Mouse (Mus musculus) urinary bladder, postnatal 4 days (tissue): ENCODE results near the gene Hdgfl3.
A peak's percentile ranks its signal among the peaks of the same experiment; 100 is the strongest.

ENCODE experiments used
- DNase-seq, 2 experiments: peaks; one replicate each; pipeline ENCODE4 v3.0.0; 2021 to 2022; ENCODE audit warnings: low spot score in 2 of 2

The Hdgfl3 gene

GRCm38 (mm10) chr7:81899361-81899760, 34.9 kb downstream of the Hdgfl3 start:
- DNase-seq, result no peak

GRCm38 (mm10) chr7:81885128-81885527, 49.1 kb downstream of the Hdgfl3 start:
- DNase-seq, result no peak

GRCm38 (mm10) chr7:81881600-81881999, 52.7 kb downstream of the Hdgfl3 start:
- DNase-seq, result no peak

GRCm38 (mm10) chr7:81880797-81881196, 53.5 kb downstream of the Hdgfl3 start:
- no peak for DNase-seq

- no peak for DNase-seq
These were observed 54.0 kb downstream of the Hdgfl3 start for GRCm38 (mm10) chr7:81880286-81880685.

GRCm38 (mm10) chr7:81875372-81875771, 58.9 kb downstream of the Hdgfl3 start:
- DNase-seq, result no peak

GRCm38 (mm10) chr7:81874636-81875035, 59.6 kb downstream of the Hdgfl3 start:
- DNase-seq, result no peak

- DNase-seq, result no peak
These were observed 60.5 kb downstream of the Hdgfl3 start for GRCm38 (mm10) chr7:81873807-81874206.

- no peak for DNase-seq
These were observed 61.7 kb downstream of the Hdgfl3 start for GRCm38 (mm10) chr7:81872493-81873013.

GRCm38 (mm10) chr7:81868158-81868557, 66.1 kb downstream of the Hdgfl3 start:
- DNase-seq, result peak in 1 of 2 experiments; percentile 71

GRCm38 (mm10) chr7:81867231-81867930, 66.9 kb downstream of the Hdgfl3 start:
- no peak for DNase-seq

- no peak for DNase-seq
These were observed 68.3 kb downstream of the Hdgfl3 start for GRCm38 (mm10) chr7:81865937-81866336.

- DNase-seq, result no peak
These were observed 69.7 kb downstream of the Hdgfl3 start for GRCm38 (mm10) chr7:81864552-81864951.

- DNase-seq, result no peak
These were observed 71.4 kb downstream of the Hdgfl3 start for GRCm38 (mm10) chr7:81862587-81863583.

GRCm38 (mm10) chr7:81861921-81862320, 72.4 kb downstream of the Hdgfl3 start:
- no peak for DNase-seq

- DNase-seq, result no peak
These were observed 72.8 kb downstream of the Hdgfl3 start for GRCm38 (mm10) chr7:81861461-81861860.

- no peak for DNase-seq
These were observed 73.3 kb downstream of the Hdgfl3 start for GRCm38 (mm10) chr7:81860996-81861395.

GRCm38 (mm10) chr7:81860071-81860470, 74.2 kb downstream of the Hdgfl3 start:
- no peak for DNase-seq

- DNase-seq, result no peak
These were observed 75.1 kb downstream of the Hdgfl3 start, which contains the start of gene Tm6sf1 for GRCm38 (mm10) chr7:81858968-81859721. TSS of gene Tm6sf1 (plus strand) at chr7:81859001.

- DNase-seq, result no peak
These were observed 76.0 kb downstream of the Hdgfl3 start for GRCm38 (mm10) chr7:81858236-81858635.

- no peak for DNase-seq
These were observed 78.1 kb downstream of the Hdgfl3 start for GRCm38 (mm10) chr7:81856221-81856620.

GRCm38 (mm10) chr7:81855694-81856093, 78.6 kb downstream of the Hdgfl3 start, which contains the start of gene Gm10160:
TSS of gene Gm10160 (minus strand) at chr7:81855794.
- no peak for DNase-seq
